Mouse (Mus musculus) forebrain, embryonic 13.5 days (tissue): ENCODE results near the gene Kif5a. TPM values are rescaled to one million over a fixed set of nuclear protein-coding genes. Genes with fewer than 3 reads are reported as not detected.

Source experiments
- ATAC-seq: fragments of 200-750 bp; cut with Nextera tagmentation; 2 replicates; pipeline ENCODE4 v1.8.0; 2017
- H3K27ac ChIP-seq: fragments of 300-500 bp; sonication (generic); 2 replicates; pipeline ENCODE4 v1.5.1; 2015; ENCODE audit warnings: inconsistent platforms, mild to moderate bottlenecking, moderate library complexity
- H3K27me3 ChIP-seq: fragments of 300-500 bp; sonication (generic); 2 replicates; pipeline ENCODE4 v1.6.1; 2015; ENCODE audit warnings: mild to moderate bottlenecking, inconsistent platforms
- H3K36me3 ChIP-seq: fragments of 300-500 bp; sonication (generic); 2 replicates; pipeline ENCODE4 v1.6.1; 2015; ENCODE audit warnings: mild to moderate bottlenecking, inconsistent platforms; ENCODE audit not compliant: poor library complexity, severe bottlenecking
- H3K4me1 ChIP-seq: fragments of 300-500 bp; sonication (generic); 2 replicates; pipeline ENCODE4 v1.6.1; 2015; ENCODE audit warnings: inconsistent platforms
- H3K4me2 ChIP-seq: fragments of 300-500 bp; sonication (generic); 2 replicates; pipeline ENCODE4 v1.6.1; 2015; ENCODE audit warnings: inconsistent platforms, mild to moderate bottlenecking, moderate library complexity
- H3K4me3 ChIP-seq: fragments of 300-500 bp; sonication (generic); 2 replicates; pipeline ENCODE4 v1.5.1; 2015; ENCODE audit warnings: mild to moderate bottlenecking, inconsistent platforms
- H3K9ac ChIP-seq: fragments of 300-500 bp; sonication (generic); 2 replicates; pipeline ENCODE4 v1.6.1; 2015; ENCODE audit warnings: mild to moderate bottlenecking, inconsistent platforms
- H3K9me3 ChIP-seq: fragments of 300-500 bp; sonication (generic); replicated peaks from 2 replicates; pipeline ENCODE4 v1.6.1; 2016; ENCODE audit warnings: inconsistent platforms
- WGBS: fragments of 180-500 bp; shearing (Covaris S2); methylation state at CpG from one replicate; pipeline ENCODE4 v1.1.7; 2015; 5-methylcytosine and 5-hydroxymethylcytosine counted together
- polyA plus RNA-seq: library from polyadenylated mRNA; unstranded; fragments of >200 nt; fragmentation: Nextera tagmentation; extraction: Ambion mirVana; gene quantifications from 2 replicates; pipeline ENCODE4 v1.2.1, GENCODE M21; 2015

Kif5a gene
- polyA plus RNA-seq, 1 experiment from 2014 or later: 45.4 TPM

DNA sequence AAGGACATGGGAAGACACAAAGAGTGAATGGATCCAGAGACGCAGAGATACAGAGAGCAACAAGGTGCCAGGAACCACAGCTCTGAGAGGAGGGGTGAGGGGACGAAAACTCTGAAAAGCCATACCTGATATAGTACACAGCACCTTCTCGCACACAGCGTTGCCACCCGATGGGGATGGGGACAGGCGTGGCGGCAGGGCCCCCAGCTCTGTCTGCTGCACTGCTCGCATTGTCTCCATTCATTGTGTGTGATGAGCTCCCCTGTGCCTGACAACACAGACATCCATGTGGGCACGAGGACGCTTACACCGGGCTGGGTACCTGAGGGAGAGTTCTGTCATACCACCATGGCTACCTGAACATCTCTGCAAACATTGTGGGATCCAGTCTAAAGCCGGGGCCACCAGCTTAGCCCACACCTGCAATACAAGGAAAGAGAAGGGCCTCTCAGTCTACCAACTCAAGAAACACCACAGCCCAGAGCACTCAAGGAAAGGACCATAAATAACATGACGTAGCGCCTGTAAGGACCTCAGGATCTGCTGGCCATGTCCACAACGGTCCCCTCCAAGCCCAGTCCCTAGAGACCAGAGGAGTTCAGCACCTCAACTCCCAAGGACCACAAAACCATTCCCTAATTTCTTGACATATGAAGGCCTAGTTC lies 24.3 kb upstream of the Kif5a start:
- Histone ChIP-seq H3K4me3 (peak overlapping the region; percentile 68), H3K36me3 (peaks cover 50% of the 10 kb centered on the region), H3K27me3 (no peaks in the 10 kb centered on the region), H3K27ac (peak overlapping the region; percentile 98), H3K9ac (peak overlapping the region; percentile 86), H3K4me1 (peaks cover 65% of the 10 kb centered on the region), H3K9me3 (no peaks in the 10 kb centered on the region), H3K4me2 (peak overlapping the region; percentile 88)
- WGBS: 75% methylated on average over 15 of the region's 15 CpGs
- no peak for ATAC-seq

DNA sequence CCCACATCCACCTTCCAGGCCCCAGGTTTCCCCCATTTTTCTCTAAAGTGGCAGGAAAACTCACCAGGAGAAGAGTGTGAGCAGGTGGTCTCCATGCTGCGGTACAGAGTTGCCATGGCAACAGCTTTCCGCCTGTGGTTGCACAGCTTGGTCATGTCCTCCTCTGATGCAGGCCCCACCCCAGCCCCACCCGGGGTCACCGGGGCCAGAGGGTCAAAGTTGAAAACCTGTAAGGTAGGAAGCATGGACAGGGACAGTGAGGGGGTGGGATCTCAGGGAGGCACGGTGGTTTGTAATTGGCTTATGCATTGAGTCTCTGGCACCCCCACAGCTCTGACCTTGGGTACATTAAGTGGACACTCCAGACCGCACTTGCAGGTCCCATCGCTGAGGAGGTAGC lies 23.6 kb upstream of the Kif5a start:
- H3K27me3 ChIP-seq: no peaks in the 10 kb centered on the region
- H3K27ac ChIP-seq: 0 out of 2 replicates have a peak overlapping the region, but pooled peaks have one; percentile 16
- 43% methylated on average over 7 of the region's 7 CpGs for WGBS
- peak overlapping the region; percentile 86 for H3K9ac ChIP-seq
- peak overlapping the region; percentile 68 for H3K4me3 ChIP-seq
- H3K36me3 ChIP-seq: peaks cover 56% of the 10 kb centered on the region
- H3K4me2 ChIP-seq: peak overlapping the region; percentile 88
- no peaks in the 10 kb centered on the region for H3K9me3 ChIP-seq
- no peak for ATAC-seq
- peaks cover 58% of the 10 kb centered on the region for H3K4me1 ChIP-seq

DNA sequence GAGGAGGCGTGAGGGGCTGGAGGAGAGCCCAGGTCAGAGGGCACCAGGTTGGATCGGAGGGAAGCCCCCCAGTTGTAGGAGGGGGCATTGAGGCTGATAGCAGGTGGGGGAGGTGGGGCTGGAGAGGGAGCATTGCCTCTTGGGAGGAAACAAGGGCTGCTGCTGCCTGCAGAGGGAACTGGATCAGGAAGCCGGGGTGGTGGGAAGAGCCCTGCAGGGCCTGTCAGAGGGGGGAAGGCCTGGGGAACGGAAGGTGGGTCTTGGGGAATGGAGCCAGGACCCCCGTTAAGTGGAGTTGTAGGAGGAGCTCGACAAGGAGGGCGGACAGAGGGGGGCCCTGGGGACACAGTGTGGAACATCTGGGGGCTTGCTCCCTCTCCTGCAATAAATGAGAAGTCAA lies 23.0 kb upstream of the Kif5a start:
- Histone ChIP-seq H3K4me3 (peak overlapping the region; percentile 68; the same call in 1 of the 2 replicates), H3K27ac (0 out of 2 replicates have a peak overlapping the region, but pooled peaks have one; percentile 16), H3K9ac (peak overlapping the region; percentile 86), H3K27me3 (no peaks in the 10 kb centered on the region), H3K4me1 (peaks cover 53% of the 10 kb centered on the region), H3K36me3 (peaks cover 62% of the 10 kb centered on the region), H3K9me3 (no peaks in the 10 kb centered on the region), H3K4me2 (peak overlapping the region; percentile 88)
- no peak for ATAC-seq
- 71% methylated on average over 7 of the region's 7 CpGs for WGBS

DNA sequence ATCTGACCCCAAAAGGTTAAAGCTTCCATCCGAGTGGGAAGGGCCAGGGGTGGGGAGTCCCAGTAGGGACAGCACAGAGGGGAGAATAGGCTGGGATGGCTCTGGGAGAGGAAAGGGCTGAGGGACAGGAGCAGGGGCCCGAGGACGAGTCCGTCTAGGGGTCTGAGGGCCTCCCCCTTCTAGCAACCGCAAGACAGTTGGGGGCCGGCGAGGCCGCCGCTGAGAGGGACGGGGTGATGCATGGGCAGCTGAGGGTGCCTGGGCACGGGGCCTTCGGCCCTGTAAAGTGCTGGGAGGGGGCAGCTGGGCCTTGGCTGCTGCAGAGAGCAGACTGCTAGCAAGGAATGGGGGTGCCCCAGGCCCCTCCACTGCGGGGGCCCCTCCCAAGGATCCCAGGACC lies 22.5 kb upstream of the Kif5a start:
- peak overlapping the region; percentile 45 for H3K9ac ChIP-seq
- H3K4me3 ChIP-seq: no peak overlapping the region

DNA sequence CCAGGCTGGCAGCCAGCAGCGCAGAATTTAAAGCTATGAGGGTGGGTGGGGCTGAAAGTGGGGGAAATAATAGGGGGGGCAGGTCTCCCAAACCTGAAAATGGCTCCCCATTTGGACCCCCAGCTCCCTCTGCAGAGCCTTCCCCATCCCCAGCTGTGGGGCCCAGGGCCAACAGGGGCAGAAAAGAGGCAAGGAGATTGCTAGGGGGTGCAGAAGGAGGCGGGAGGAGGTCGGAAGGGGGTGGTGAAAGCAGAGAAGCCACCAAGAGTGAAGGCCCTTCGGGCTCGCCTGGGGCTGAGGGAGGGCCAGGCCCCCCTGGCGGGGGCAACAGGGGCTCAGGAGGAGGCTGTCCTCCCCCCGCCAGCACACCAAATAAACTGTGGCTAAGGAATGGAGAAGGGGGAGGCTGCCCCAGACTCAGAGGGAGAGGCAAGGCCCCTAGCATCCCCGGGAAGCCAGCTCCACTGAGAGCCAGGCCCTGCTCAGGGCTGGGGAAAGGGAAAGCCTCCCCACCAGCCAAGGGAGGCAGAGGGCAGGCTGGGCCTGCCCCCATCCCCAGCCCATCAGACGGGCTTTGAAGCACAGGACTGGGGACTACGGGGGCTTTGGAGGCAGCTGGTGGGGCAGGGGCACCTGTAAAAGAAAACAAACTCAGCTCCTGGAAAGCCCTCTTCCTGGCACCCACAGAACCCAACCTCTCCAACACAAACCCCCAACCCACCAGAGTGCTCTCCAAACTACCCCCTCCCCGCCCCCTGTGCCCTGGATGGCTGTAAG lies 21.8 kb upstream of the Kif5a start:
- Histone ChIP-seq H3K4me2 (no peak overlapping the region), H3K36me3 (peaks cover 75% of the 10 kb centered on the region), H3K9me3 (no peaks in the 10 kb centered on the region), H3K4me3 (no peak overlapping the region), H3K4me1 (peaks cover 48% of the 10 kb centered on the region), H3K27ac (no peak overlapping the region), H3K9ac (peak overlapping the region; percentile 45; the same call in 1 of the 2 replicates), H3K27me3 (no peaks in the 10 kb centered on the region)
- ATAC-seq: no peak
- 77% methylated on average over 11 of the region's 11 CpGs for WGBS

More for the DNA sequence above, 22.5 kb upstream of the Kif5a start:
- Histone ChIP-seq H3K4me1 (peaks cover 50% of the 10 kb centered on the region), H3K4me2 (no peak overlapping the region), H3K27ac (peak overlapping the region; percentile 48), H3K27me3 (no peaks in the 10 kb centered on the region), H3K36me3 (peaks cover 67% of the 10 kb centered on the region), H3K9me3 (no peaks in the 10 kb centered on the region)
- 70% methylated on average over 11 of the region's 13 CpGs for WGBS
- ATAC-seq: no peak

DNA sequence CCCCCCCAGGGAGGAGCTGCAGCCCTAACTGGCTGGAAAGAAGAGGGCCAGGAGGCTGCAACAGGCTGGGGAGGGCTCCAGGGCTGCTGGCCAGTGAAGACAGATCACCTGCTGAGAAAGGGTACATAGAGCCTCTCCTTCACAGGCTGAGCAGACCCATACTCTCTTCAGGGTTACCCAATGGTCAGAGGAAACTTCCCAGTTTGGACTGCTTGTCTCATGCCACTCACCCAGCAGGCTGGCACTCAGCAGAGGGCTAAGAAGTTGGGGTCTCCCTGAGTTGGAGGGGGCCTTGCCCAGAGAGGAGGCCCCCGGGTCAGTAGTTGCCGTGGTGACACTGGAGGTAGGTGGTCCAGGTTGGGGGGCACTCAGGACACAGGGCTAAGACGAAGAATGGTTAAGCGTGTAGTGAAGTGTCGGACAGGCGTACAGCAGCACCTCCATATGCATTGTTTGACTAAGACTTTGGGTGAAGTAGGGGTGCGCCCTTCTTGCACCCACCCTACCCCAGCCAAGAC lies 21.0 kb upstream of the Kif5a start:
- ATAC-seq: no peak
- Histone ChIP-seq H3K9me3 (no peaks in the 10 kb centered on the region), H3K36me3 (peaks cover 81% of the 10 kb centered on the region), H3K4me1 (peaks cover 40% of the 10 kb centered on the region), H3K9ac (no peak overlapping the region), H3K4me2 (no peak overlapping the region), H3K27ac (no peak overlapping the region; the same call in 1 of the 2 replicates), H3K27me3 (no peaks in the 10 kb centered on the region), H3K4me3 (no peak overlapping the region)
- 94% methylated on average over 7 of the region's 7 CpGs for WGBS

DNA sequence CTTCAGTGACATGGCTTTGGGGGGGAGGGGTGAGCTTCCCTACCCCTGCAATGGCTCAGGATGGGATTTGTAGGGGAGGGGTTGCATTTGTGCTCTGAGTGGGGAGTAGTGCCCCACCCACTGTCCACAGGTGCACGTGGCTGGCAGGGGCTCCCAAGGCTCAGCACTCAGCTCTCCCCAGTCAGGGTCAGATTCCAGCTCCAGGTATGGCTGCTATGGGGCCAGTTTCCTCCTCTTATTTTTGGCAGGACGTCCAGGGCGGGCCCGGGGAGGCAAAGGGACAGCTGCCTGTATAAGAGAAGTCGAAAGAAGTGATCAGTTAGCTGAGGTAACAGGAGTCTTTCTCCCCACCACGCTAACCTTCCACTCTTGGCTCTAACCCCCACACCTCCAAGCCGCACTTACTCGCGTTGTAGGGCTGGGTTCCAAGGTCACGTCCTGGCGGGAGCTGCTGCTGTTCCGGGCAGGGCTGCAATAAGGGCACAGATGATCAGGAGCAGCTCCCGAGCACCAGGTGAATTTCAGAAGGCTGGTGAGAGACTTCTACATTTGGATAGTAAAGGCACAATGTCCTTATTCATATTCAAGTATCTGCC lies 19.6 kb upstream of the Kif5a start:
- H3K9me3 ChIP-seq: no peaks in the 10 kb centered on the region
- no peak overlapping the region for H3K4me2 ChIP-seq
- H3K36me3 ChIP-seq: peaks cover 94% of the 10 kb centered on the region
- no peak overlapping the region for H3K4me3 ChIP-seq
- ATAC-seq: no peak
- no peak overlapping the region for H3K9ac ChIP-seq
- H3K27ac ChIP-seq: no peak overlapping the region
- H3K4me1 ChIP-seq: peaks cover 34% of the 10 kb centered on the region
- no peaks in the 10 kb centered on the region for H3K27me3 ChIP-seq
- WGBS: 90% methylated on average over 13 of the region's 13 CpGs

DNA sequence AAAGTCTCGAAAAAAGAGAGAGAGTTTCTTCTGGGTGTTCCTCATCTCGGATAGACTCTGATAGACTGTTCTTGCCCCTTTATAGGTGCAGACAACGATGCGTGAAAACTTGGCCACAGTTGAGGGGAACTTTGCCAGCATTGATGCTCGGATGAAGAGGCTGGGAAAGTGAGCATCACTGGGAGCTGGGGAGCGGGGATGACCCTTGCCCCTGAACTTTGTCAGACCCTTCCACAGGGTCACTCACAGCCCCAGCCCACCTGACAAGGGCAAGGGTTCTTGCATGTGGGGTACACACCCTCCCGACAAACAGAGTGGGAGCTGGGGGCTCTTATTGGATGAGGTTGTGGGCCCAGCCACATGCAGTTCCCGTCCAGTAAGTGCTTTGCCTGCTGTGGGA lies 18.2 kb upstream of the Kif5a start:
- no peak for ATAC-seq

DNA sequence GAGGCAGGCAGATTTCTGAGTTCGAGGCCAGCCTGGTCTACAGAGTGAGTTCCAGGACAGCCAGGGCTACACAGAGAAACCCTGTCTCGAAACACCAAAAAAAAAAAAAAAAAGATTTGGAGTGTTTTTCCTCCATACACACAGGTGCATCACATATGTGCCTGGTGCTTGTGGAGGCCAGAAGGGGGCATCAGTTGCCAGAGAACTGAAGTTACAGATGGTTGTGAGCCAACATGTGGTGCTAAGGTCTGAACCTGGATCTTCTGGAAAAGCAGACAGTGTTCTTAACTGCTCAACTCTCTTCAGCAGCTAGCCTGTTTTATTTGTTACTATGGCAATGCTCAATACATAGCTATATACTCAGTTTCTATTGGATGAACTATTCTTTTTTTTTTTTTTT lies 16.6 kb upstream of the Kif5a start:
- 88% methylated on average over 2 of the region's 2 CpGs for WGBS
- Histone ChIP-seq H3K27ac (no peak overlapping the region), H3K4me1 (0 out of 2 replicates have a peak, but pooled peaks cover 5% of the 10 kb centered on the region), H3K36me3 (peaks cover 98% of the 10 kb centered on the region), H3K9me3 (no peaks in the 10 kb centered on the region), H3K9ac (no peak overlapping the region), H3K4me3 (no peak overlapping the region), H3K27me3 (no peaks in the 10 kb centered on the region), H3K4me2 (no peak overlapping the region)
- ATAC-seq: no peak

More for the DNA sequence above, 18.2 kb upstream of the Kif5a start:
- WGBS: 85% methylated on average over 8 of the region's 8 CpGs
- Histone ChIP-seq H3K36me3 (peaks cover 98% of the 10 kb centered on the region), H3K9ac (no peak overlapping the region), H3K4me1 (peaks cover 20% of the 10 kb centered on the region), H3K4me3 (no peak overlapping the region), H3K4me2 (no peak overlapping the region), H3K27me3 (no peaks in the 10 kb centered on the region), H3K9me3 (no peaks in the 10 kb centered on the region), H3K27ac (no peak overlapping the region)

DNA sequence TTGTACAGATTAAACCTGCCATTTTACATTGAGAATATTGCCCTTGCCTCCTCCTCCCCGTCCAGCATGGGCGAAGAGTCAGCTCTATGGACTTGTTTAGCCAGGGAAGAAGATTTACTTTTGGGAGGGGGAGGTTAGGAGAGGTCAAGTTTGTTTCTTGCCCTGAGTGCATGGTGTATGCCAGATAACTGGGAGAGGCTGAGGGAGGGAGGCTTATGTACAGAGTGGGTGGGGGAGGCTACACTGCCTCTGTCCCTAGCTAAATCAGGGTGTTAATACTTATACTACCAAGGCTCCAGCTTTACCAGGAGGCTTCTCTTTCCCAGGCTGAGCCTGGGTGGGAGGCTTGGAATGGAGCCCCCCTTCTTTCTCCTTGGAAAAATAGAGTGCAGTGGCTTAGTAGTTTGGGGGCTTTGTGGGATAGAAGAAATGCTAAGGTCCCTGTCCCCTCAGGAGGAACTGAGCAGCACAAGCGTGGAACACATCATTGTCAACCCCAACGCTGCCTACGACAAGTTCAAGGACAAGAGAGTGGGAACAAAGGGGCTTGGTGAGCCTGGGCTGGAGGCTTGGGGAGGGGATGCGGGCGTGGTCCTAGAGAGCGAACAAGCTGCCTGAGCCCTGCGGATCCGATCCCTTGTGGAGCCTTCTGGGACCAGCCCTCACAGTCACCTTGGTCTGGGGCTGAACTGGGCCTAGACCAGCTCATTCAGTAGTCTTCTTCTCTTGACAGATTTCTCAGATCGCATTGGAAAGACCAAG lies 11.3 kb upstream of the Kif5a start:
- Histone ChIP-seq H3K4me2 (no peak overlapping the region), H3K4me3 (no peak overlapping the region), H3K36me3 (peaks cover 95% of the 10 kb centered on the region), H3K9ac (no peak overlapping the region), H3K4me1 (no peaks in the 10 kb centered on the region), H3K9me3 (no peaks in the 10 kb centered on the region), H3K27ac (no peak overlapping the region), H3K27me3 (no peaks in the 10 kb centered on the region)
- ATAC-seq: no peak
- WGBS: 91% methylated on average over 11 of the region's 11 CpGs

DNA sequence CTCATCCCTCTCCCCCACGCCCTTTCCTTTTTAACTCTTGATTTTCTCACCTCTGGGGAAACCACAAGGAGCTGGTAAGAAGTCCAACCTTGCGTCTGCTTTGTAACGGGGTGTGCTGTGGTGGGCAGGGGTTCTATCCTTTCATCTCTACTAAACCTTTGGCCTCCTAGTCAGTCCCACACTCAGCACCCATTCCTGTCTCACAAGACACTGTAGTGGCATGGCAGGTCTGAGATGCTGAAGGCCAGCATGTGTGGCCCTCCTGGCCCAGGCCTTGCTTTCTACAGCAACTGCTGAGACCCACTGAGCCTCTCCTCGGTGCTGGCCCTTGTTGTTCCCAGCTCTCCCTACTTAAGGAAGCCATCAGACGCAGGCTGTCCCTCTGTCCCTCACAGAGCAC lies 9.2 kb upstream of the Kif5a start:
- WGBS: 89% methylated on average over 5 of the region's 5 CpGs
- no peak overlapping the region for H3K4me2 ChIP-seq
- H3K27ac ChIP-seq: no peak overlapping the region
- no peak overlapping the region for H3K9ac ChIP-seq
- no peaks in the 10 kb centered on the region for H3K27me3 ChIP-seq
- peaks cover 19% of the 10 kb centered on the region for H3K4me1 ChIP-seq
- no peaks in the 10 kb centered on the region for H3K9me3 ChIP-seq
- no peak for ATAC-seq
- H3K4me3 ChIP-seq: no peak overlapping the region
- peaks cover 86% of the 10 kb centered on the region for H3K36me3 ChIP-seq
